Mouse (Mus musculus) G1E (cell line): ENCODE data around the gene Hrh2. TPM values are rescaled to one million over a fixed set of nuclear protein-coding genes. Genes with fewer than 3 reads are reported as not detected.

Experiments used
- ATAC-seq: 2 replicates; pipeline ENCODE4 v1.8.0; 2016; ENCODE audit warnings: mild to moderate bottlenecking; ENCODE audit not compliant: insufficient number of reproducible peaks, poor library complexity, low FRiP score, severe bottlenecking; ENCODE audit errors: extremely low read depth
- DNase-seq: peaks from one replicate; pipeline ENCODE4 v3.0.0; 2012; ENCODE audit warnings: low spot score
- H3K27me3 ChIP-seq: 2 replicates; pipeline ENCODE4 v1.6.1; 2012; ENCODE audit warnings: mild to moderate bottlenecking, low read length, inconsistent platforms; ENCODE audit not compliant: insufficient read depth
- H3K36me3 ChIP-seq: replicated peaks from 2 replicates; pipeline ENCODE3; 2012; ENCODE audit warnings: mild to moderate bottlenecking, inconsistent platforms
- H3K4me1 ChIP-seq: 2 replicates; pipeline ENCODE4 v1.6.1; 2012; ENCODE audit warnings: low read depth, low read length, inconsistent platforms, mixed read lengths; ENCODE audit not compliant: insufficient read depth
- H3K4me3 ChIP-seq: 2 replicates; pipeline ENCODE4 v1.5.1; 2012; ENCODE audit warnings: low read depth, mild to moderate bottlenecking, inconsistent platforms, low read length, moderate library complexity, mixed read lengths
- H3K9me3 ChIP-seq: replicated peaks from 2 replicates; pipeline ENCODE4 v1.6.1; 2012; ENCODE audit warnings: inconsistent platforms
- CTCF ChIP-seq: IDR thresholded peaks from 2 replicates; pipeline ENCODE4 v1.5.1; 2012; ENCODE audit warnings: low read depth, low read length, inconsistent platforms, mixed read lengths
- GATA1 ChIP-seq: IDR thresholded peaks from 2 replicates; pipeline ENCODE4 v1.6.1; 2012; ENCODE audit warnings: borderline replicate concordance, low read length, inconsistent platforms, mixed read lengths
- GATA2 ChIP-seq: IDR thresholded peaks from 2 replicates; pipeline ENCODE4 v1.6.1; 2012; ENCODE audit warnings: low read depth, low read length, inconsistent platforms, borderline replicate concordance
- POLR2AphosphoS5 ChIP-seq: IDR thresholded peaks from 2 replicates; pipeline ENCODE4 v1.6.1; 2012; ENCODE audit warnings: low read depth, low read length, inconsistent platforms; ENCODE audit not compliant: insufficient replicate concordance
- TAL1 ChIP-seq: conservative IDR thresholded peaks from 2 replicates; pipeline ENCODE4 v1.6.1; 2012; ENCODE audit warnings: low read depth, low read length, inconsistent platforms, mixed read lengths
- polyA plus RNA-seq: library from polyadenylated mRNA; stranded (reverse); fragments of >175 nt; gene quantifications from 2 replicates; pipeline ENCODE4 v1.2.3, GENCODE M21; 2012
- total RNA-seq, 2 experiments: library from RNA; stranded (forward) in 1 of 2; stranded (reverse) in 1 of 2; fragments of 200-1000 nt in 1 of 2; fragments of >200 nt in 1 of 2; fragmentation: Nextera tagmentation in 1 of 2; gene quantifications; 2 replicates each; pipeline ENCODE4 v1.2.3; 2014 to 2017

Hrh2 gene
- total and polyA plus RNA-seq, 3 experiments, result 0.05 TPM; not detected in 2

- ATAC-seq (no peak), DNase-seq (no peak)
- no peak overlapping the region for H3K4me3 ChIP-seq
- H3K4me1 ChIP-seq, result no peaks in the 10 kb centered on the region
- no peak for TF ChIP-seq TAL1
- no peak for TF ChIP-seq GATA1
- no peak for TF ChIP-seq POLR2AphosphoS5
- TF ChIP-seq CTCF, result no peak
- no peak for TF ChIP-seq GATA2
- H3K27me3 ChIP-seq, result 0 out of 2 replicates have a peak, but pooled peaks cover 2% of the 10 kb centered on the region
- no peaks in the 10 kb centered on the region for H3K36me3 ChIP-seq
- 0 out of 2 replicates have a peak, but pooled peaks cover 6% of the 10 kb centered on the region for H3K9me3 ChIP-seq
These were observed 27.5 kb upstream of the Hrh2 start for GRCm38 (mm10) chr13:54164462-54164861.

GRCm38 (mm10) chr13:54165066-54165465, 26.9 kb upstream of the Hrh2 start:
- Histone ChIP-seq H3K27me3 (0 out of 2 replicates have a peak, but pooled peaks cover 2% of the 10 kb centered on the region), H3K4me1 (no peaks in the 10 kb centered on the region), H3K4me3 (no peak overlapping the region), H3K9me3 (0 out of 2 replicates have a peak, but pooled peaks cover 2% of the 10 kb centered on the region), H3K36me3 (no peaks in the 10 kb centered on the region)
- no peak for DNase-seq
- no peak for ATAC-seq
- TF ChIP-seq TAL1 (no peak), POLR2AphosphoS5 (no peak), GATA1 (no peak), GATA2 (no peak), CTCF (no peak)

- ATAC-seq (no peak), DNase-seq (no peak)
- no peak for TF ChIP-seq GATA2
- no peak for TF ChIP-seq GATA1
- TF ChIP-seq TAL1, result no peak
- TF ChIP-seq POLR2AphosphoS5, result no peak
- no peak for TF ChIP-seq CTCF
- H3K27me3 ChIP-seq, result 0 out of 2 replicates have a peak, but pooled peaks cover 2% of the 10 kb centered on the region
- no peaks in the 10 kb centered on the region for H3K36me3 ChIP-seq
- H3K9me3 ChIP-seq, result peaks cover 5% of the 10 kb centered on the region
- no peak overlapping the region for H3K4me3 ChIP-seq
- H3K4me1 ChIP-seq, result no peaks in the 10 kb centered on the region
These were observed 26.2 kb upstream of the Hrh2 start for GRCm38 (mm10) chr13:54165765-54166164.

GRCm38 (mm10) chr13:54167036-54167435, 24.9 kb upstream of the Hrh2 start:
- Histone ChIP-seq H3K36me3 (no peaks in the 10 kb centered on the region), H3K9me3 (peaks cover 12% of the 10 kb centered on the region), H3K27me3 (no peaks in the 10 kb centered on the region), H3K4me1 (no peaks in the 10 kb centered on the region), H3K4me3 (no peak overlapping the region)
- ATAC-seq (no peak), DNase-seq (no peak)
- TF ChIP-seq POLR2AphosphoS5 (no peak), CTCF (no peak), GATA2 (no peak), TAL1 (no peak), GATA1 (no peak)

GRCm38 (mm10) chr13:54168675-54169074, 23.3 kb upstream of the Hrh2 start:
- TF ChIP-seq GATA2 (no peak), TAL1 (no peak), POLR2AphosphoS5 (no peak), GATA1 (no peak), CTCF (no peak)
- Histone ChIP-seq H3K4me1 (no peaks in the 10 kb centered on the region), H3K27me3 (no peaks in the 10 kb centered on the region), H3K36me3 (no peaks in the 10 kb centered on the region), H3K4me3 (no peak overlapping the region), H3K9me3 (peaks cover 20% of the 10 kb centered on the region)
- DNase-seq, result no peak
- ATAC-seq, result no peak

GRCm38 (mm10) chr13:54170288-54170687, 21.6 kb upstream of the Hrh2 start:
- H3K4me1 ChIP-seq, result no peaks in the 10 kb centered on the region
- peaks cover 27% of the 10 kb centered on the region for H3K9me3 ChIP-seq
- no peak for ATAC-seq
- no peak overlapping the region for H3K4me3 ChIP-seq
- no peaks in the 10 kb centered on the region for H3K36me3 ChIP-seq
- no peaks in the 10 kb centered on the region for H3K27me3 ChIP-seq
- DNase-seq, result no peak
- TF ChIP-seq TAL1, result no peak
- TF ChIP-seq GATA2, result no peak
- no peak for TF ChIP-seq GATA1
- TF ChIP-seq CTCF, result no peak
- TF ChIP-seq POLR2AphosphoS5, result no peak
